In the genomic region with DNA sequence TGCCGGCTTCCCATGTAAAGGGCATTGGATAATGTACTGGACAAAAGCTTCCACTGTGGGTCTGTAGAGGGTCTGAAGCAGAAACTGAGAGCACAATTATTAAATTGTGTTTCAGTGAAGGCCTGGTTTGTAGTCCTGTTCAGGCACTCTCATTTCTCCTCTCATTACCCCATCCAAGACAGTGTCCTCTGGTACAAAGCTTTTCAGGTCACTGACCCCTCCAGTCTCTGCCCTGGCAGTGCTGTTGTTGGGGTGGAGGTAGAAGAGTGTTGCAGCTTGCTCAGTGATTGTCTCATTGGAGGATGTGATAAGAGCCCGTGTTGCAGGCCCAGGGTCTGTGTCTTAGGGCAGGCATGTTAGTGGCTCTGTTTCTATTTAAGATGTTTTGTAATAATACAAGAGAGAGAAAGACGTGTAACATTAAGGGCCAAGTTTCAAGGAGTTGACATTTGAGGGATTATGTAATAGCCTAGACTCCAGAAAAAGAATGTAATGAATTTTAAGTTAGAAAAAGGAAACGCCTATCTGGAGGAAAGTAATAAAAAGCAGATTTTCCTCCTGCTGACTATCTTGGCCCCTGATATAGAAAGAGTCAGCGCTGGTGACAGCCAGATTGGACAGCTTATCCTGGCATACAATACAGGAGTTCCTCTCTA, we compare ENCODE assay signal across 11 mouse cellular contexts. TPM values are rescaled to one million over a fixed set of nuclear protein-coding genes. Genes with fewer than 3 reads are reported as not detected.
DNase-seq lines count a peak whose midpoint lies in the region; ATAC-seq and TF ChIP-seq lines count a peak whose summit lies in the region.
"Had no signal": no experiment of that assay in that cellular context is flagged by ENCODE, and none has a peak within 500 bp of the region (broad histone marks: within the 10 kb centered on the region; RNA-seq: fewer than 3 reads in every experiment).

No protein-coding gene starts in this region.

- H3K27ac ChIP-seq in hindbrain, embryonic 16.5 days (ENCODE audit: low read depth, low read length), result no peak overlapping the region
- H3K27ac ChIP-seq: forebrain, embryonic 10.5 days had no signal

- no peaks in the 10 kb centered on the region for H3K27me3 ChIP-seq in hindbrain, embryonic 16.5 days (replicated peaks; ENCODE audit: control insufficient read depth, insufficient read depth, low read length)

- H3K9me3 ChIP-seq in hindbrain, embryonic 16.5 days (ENCODE audit: control insufficient read depth, low read length), result no peaks in the 10 kb centered on the region

- H3K36me3 ChIP-seq in hindbrain, embryonic 16.5 days (ENCODE audit: control insufficient read depth, insufficient read depth, low read length), result no peaks in the 10 kb centered on the region
- H3K36me3 ChIP-seq: forebrain, embryonic 10.5 days had no signal

- no peak for ATAC-seq in hindbrain, embryonic 16.5 days

- H3K9ac ChIP-seq in hindbrain, embryonic 16.5 days (ENCODE audit: low read depth, low read length), result 0 out of 2 replicates have a peak overlapping the region, but pooled peaks have one; percentile 18

- WGBS in lung, adult 2 months, result 46% methylated on average over 5 of the region's 5 CpGs
- WGBS in hindbrain, embryonic 16.5 days, result 51% methylated on average over 5 of the region's 5 CpGs

- H3K4me1 ChIP-seq in lung, adult 2 months (ENCODE audit: control insufficient read depth, insufficient read depth, low read length), result peaks cover 7% of the 10 kb centered on the region; the same call in 1 of the 2 replicates
- H3K4me1 ChIP-seq in hindbrain, embryonic 16.5 days (ENCODE audit: control insufficient read depth, insufficient read depth, low read depth, low read length), result peaks cover 10% of the 10 kb centered on the region

- no peak overlapping the region for H3K4me2 ChIP-seq in hindbrain, embryonic 16.5 days (ENCODE audit: low read length)

- intact Hi-C loops in gastrocnemius, postnatal 36 days (cut with DNase I), result no loop called here

- DNase-seq in embryo, embryonic 9.5 days (ENCODE audit: extremely low spot score), result peak; percentile 2
- no peak for DNase-seq in embryo, embryonic 10 days (ENCODE audit: low spot score)
- DNase-seq in lung, adult 2 months, result peak; percentile 34
- DNase-seq in lung, postnatal 14 days, result no peak
- peak; percentile 50 for DNase-seq in skeletal muscle tissue, adult 2 months (ENCODE audit: low read depth, low spot score)
- no peak for DNase-seq in gastrocnemius, postnatal 36 days
- no peak for DNase-seq in cerebellum, adult 8-10 months
- DNase-seq: right cerebral cortex, postnatal 4 days had no signal

- no peak for TF ChIP-seq CTCF in lung, adult 2 months (IDR thresholded peaks at IDR 0.05; ENCODE audit: insufficient read depth, low read length)

- no peak overlapping the region for H3K4me3 ChIP-seq in lung, adult 2 months (replicated peaks; ENCODE audit: extremely low read depth, low read depth, low read length)
- no peak overlapping the region for H3K4me3 ChIP-seq in hindbrain, embryonic 16.5 days (ENCODE audit: low read length)
- H3K4me3 ChIP-seq: forebrain, embryonic 10.5 days had no signal

- no peak for TF ChIP-seq POLR2A in lung, adult 2 months (IDR thresholded peaks at IDR 0.05; ENCODE audit: borderline replicate concordance, extremely low read depth, low read depth, low read length)

RNA-seq across cellular contexts. Expression of a gene that starts 2.9 kb away (rescaled TPM):
- 39.4 and 43.8 TPM in 2 replicates for polyA plus RNA-seq in lung, adult 2 months (2012; rRNA removed)
- 4.9 and 5.4 TPM in 2 replicates for polyA plus RNA-seq in hindbrain, embryonic 16.5 days (2015; fragmentation: Nextera tagmentation; extraction: Ambion mirVana)
- total RNA-seq in gastrocnemius, postnatal 36 days (2021), result 1 to 10 TPM; 2.2 to 2.5 TPM

RNA-seq across cellular contexts. Expression of a gene that starts 26.9 kb away (rescaled TPM):
- not detected in 2 replicates for polyA plus RNA-seq in lung, adult 2 months (2012; rRNA removed)
- polyA plus RNA-seq in hindbrain, embryonic 16.5 days (2015; fragmentation: Nextera tagmentation; extraction: Ambion mirVana), result not detected in 2 replicates
- not detected for total RNA-seq in gastrocnemius, postnatal 36 days (2021)
- total RNA-seq: left cerebral cortex, postnatal 14 days had no signal
- polyA plus RNA-seq: forebrain, embryonic 10.5 days had no signal

RNA-seq across cellular contexts. Expression of a gene that starts 38.2 kb away (rescaled TPM):
- not detected in 2 replicates for polyA plus RNA-seq in lung, adult 2 months (2012; rRNA removed)
- not detected in 2 replicates for polyA plus RNA-seq in hindbrain, embryonic 16.5 days (2015; fragmentation: Nextera tagmentation; extraction: Ambion mirVana)
- total RNA-seq in gastrocnemius, postnatal 36 days (2021), result not detected
- total RNA-seq: left cerebral cortex, postnatal 14 days had no signal
- polyA plus RNA-seq: forebrain, embryonic 10.5 days had no signal

RNA-seq across cellular contexts. Expression of a gene that starts 54.6 kb away (rescaled TPM):
- not detected in 2 replicates for polyA plus RNA-seq in lung, adult 2 months (2012; rRNA removed)
- polyA plus RNA-seq in hindbrain, embryonic 16.5 days (2015; fragmentation: Nextera tagmentation; extraction: Ambion mirVana), result not detected in 2 replicates
- not detected for total RNA-seq in gastrocnemius, postnatal 36 days (2021)
- total RNA-seq: left cerebral cortex, postnatal 14 days had no signal
- polyA plus RNA-seq: forebrain, embryonic 10.5 days had no signal

Comparison
In these comparisons a context has a peak if more than half of its experiments do, and no peak if none do; other contexts are left out.
1. DNase-seq: peak in embryo, embryonic 9.5 days (single experiment), lung, adult 2 months (single experiment) and skeletal muscle tissue, adult 2 months (single experiment); none in embryo, embryonic 10 days (single experiment), lung, postnatal 14 days (single experiment), gastrocnemius, postnatal 36 days (0 of 2) and cerebellum, adult 8-10 months (single experiment).